Mouse (Mus musculus) hindbrain, postnatal 0 days (tissue): ENCODE data around the gene Gm19426. TPM values are rescaled to one million over a fixed set of nuclear protein-coding genes. Genes with fewer than 3 reads are reported as not detected.

Source experiments
- ATAC-seq: fragments of 200-750 bp; cut with Nextera tagmentation; 2 replicates; pipeline ENCODE4 v1.8.0; 2017; ENCODE audit warnings: mild to moderate bottlenecking, moderate TSS enrichment, moderate library complexity
- DNase-seq: peaks from one replicate; pipeline ENCODE4 v3.0.0-alpha.2; 2015; ENCODE audit warnings: low spot score
- H3K27ac ChIP-seq: fragments of 300-500 bp; sonication (generic); 2 replicates; pipeline ENCODE4 v1.5.1; 2014; ENCODE audit warnings: mild to moderate bottlenecking
- H3K27me3 ChIP-seq: fragments of 300-500 bp; sonication (generic); 2 replicates; pipeline ENCODE4 v1.6.1; 2014; ENCODE audit warnings: low read length, mixed read lengths; ENCODE audit not compliant: insufficient read depth
- H3K36me3 ChIP-seq: fragments of 300-500 bp; sonication (generic); 2 replicates; pipeline ENCODE4 v1.6.1; 2014; ENCODE audit warnings: low read length, mixed read lengths; ENCODE audit not compliant: insufficient read depth
- H3K4me1 ChIP-seq: fragments of 300-500 bp; sonication (generic); 2 replicates; pipeline ENCODE4 v1.6.1; 2014; ENCODE audit warnings: antibody characterized with exemption, low read length, mixed read lengths; ENCODE audit not compliant: insufficient read depth
- H3K4me2 ChIP-seq: fragments of 300-500 bp; sonication (generic); 2 replicates; pipeline ENCODE4 v1.6.1; 2014; ENCODE audit warnings: low read depth, mild to moderate bottlenecking, low read length, moderate library complexity, mixed read lengths
- H3K4me3 ChIP-seq: fragments of 300-500 bp; sonication (generic); 2 replicates; pipeline ENCODE4 v1.5.1; 2014; ENCODE audit warnings: low read length
- H3K9ac ChIP-seq: fragments of 300-500 bp; sonication (generic); replicated peaks from 2 replicates; pipeline ENCODE4 v1.6.1; 2014; ENCODE audit warnings: mild to moderate bottlenecking, low read length, moderate library complexity, mixed read lengths
- H3K9me3 ChIP-seq: fragments of 300-500 bp; sonication (generic); 2 replicates; pipeline ENCODE4 v1.6.1; 2016; ENCODE audit warnings: low read length, mixed read lengths
- CTCF ChIP-seq: IDR thresholded peaks from 2 replicates; pipeline ENCODE4 v1.5.1; 2016; ENCODE audit warnings: antibody characterized with exemption, control low read depth, low read depth
- WGBS: fragments of 180-500 bp; shearing (Covaris S2); extraction: QIAGEN DNeasy Blood & Tissue Kit; methylation state at CpG from one replicate; pipeline ENCODE4 v1.1.7; 2014; 5-methylcytosine and 5-hydroxymethylcytosine counted together
- polyA plus RNA-seq: library from polyadenylated mRNA; unstranded; fragments of >200 nt; fragmentation: Nextera tagmentation; extraction: Ambion mirVana; gene quantifications from 2 replicates; pipeline ENCODE4 v1.2.1, GENCODE M21; 2015
- total RNA-seq: library from RNA; depleted of rRNA; stranded (reverse); fragments of >200 nt; gene quantifications from 2 replicates; pipeline ENCODE4 v1.2.3, GENCODE M21; 2014

Gm19426 gene
- total and polyA plus RNA-seq, 2 experiments from 2014 or later, result 3.8 to 4.3 TPM

DNA sequence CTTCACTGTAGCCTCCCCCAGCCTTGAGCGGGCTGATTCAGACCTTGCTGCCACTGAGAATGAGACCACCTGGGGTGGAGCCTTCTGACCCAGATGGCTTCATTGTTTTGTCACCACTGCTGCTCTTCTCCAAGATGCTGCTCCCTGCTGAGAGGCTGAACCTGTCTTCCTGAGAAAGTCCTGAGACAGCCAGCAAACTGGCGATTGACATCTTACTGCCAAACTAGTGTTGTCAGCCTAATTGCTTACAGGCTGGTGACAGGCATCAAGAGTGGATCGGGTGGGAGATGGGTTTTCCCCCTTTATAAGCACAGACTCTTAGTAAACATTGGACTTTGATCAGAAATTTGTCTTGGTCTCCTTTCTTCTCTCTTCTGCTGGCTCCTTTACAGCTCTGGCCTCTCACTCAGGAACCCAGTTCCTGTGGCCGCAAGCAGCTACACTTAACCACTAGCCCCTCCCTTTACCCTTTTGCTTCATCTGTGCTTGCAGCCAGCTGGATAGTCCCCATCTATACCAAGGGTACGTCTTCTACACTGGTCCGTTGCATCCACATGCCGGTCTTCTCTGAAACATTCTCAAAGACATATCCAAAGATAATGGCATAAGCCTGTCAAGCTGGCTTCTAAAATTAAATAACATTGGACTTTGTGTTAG, 13.7 kb upstream of the Gm19426 start:
- no peak overlapping the region for H3K27ac ChIP-seq
- no peak overlapping the region for H3K9ac ChIP-seq
- no peak overlapping the region for H3K4me2 ChIP-seq
- DNase-seq (no peak), ATAC-seq (no peak)
- TF ChIP-seq CTCF, result no peak
- H3K4me3 ChIP-seq, result no peak overlapping the region
- WGBS, result 56% methylated on average over 7 of the region's 7 CpGs
- no peaks in the 10 kb centered on the region for H3K4me1 ChIP-seq
- no peaks in the 10 kb centered on the region for H3K9me3 ChIP-seq
- H3K27me3 ChIP-seq, result 0 out of 2 replicates have a peak, but pooled peaks cover 3% of the 10 kb centered on the region
- H3K36me3 ChIP-seq, result no peaks in the 10 kb centered on the region

DNA sequence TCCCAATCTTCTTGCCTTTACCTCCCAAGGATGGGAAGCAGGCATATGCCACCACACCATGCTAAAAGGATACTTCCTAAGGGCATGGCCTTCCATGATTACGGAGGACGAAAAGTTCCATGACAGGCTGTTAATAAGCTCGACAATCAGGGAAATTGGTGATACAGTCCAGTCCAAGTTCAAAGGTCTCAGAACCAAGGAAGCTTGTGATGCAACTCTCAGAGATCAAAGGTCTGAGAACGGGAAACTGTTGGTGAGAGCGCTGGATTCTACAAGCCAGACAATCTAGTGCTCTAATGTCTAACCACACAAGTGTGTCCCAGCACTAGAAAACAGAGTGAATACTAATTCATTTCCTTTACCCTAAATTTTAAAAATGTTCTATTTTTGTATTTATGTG, 12.8 kb upstream of the Gm19426 start:
- Histone ChIP-seq H3K9me3 (no peaks in the 10 kb centered on the region), H3K4me3 (no peak overlapping the region), H3K27ac (no peak overlapping the region), H3K27me3 (0 out of 2 replicates have a peak, but pooled peaks cover 3% of the 10 kb centered on the region), H3K4me1 (no peaks in the 10 kb centered on the region), H3K36me3 (no peaks in the 10 kb centered on the region), H3K9ac (no peak overlapping the region), H3K4me2 (no peak overlapping the region)
- 91% methylated on average over 5 of the region's 5 CpGs for WGBS
- no peak for TF ChIP-seq CTCF
- DNase-seq (no peak), ATAC-seq (no peak)

DNA sequence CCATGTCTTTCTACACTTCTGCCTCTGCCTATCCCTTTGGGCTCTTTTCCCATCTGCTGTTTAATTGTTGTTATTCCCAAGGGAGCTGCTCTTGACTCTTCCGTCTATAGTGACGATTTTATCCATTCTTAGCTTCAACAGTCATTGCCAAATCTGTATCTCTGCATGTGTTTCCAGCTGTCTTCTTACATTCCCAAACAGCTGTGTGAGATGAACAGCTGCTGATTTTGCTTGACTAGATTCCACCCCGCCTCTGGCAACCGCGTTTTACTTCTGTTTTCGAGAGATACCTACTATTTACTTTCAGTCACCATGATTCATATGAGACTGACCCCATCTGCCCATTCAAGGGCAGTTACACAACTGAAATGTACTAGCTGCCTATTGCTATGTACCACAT, 6.7 kb upstream of the Gm19426 start:
- ATAC-seq, result no peak
- Histone ChIP-seq H3K27me3 (0 out of 2 replicates have a peak, but pooled peaks cover 3% of the 10 kb centered on the region), H3K4me1 (no peaks in the 10 kb centered on the region), H3K27ac (no peak overlapping the region), H3K36me3 (no peaks in the 10 kb centered on the region), H3K9ac (no peak overlapping the region), H3K4me2 (no peak overlapping the region), H3K9me3 (no peaks in the 10 kb centered on the region), H3K4me3 (no peak overlapping the region)
- TF ChIP-seq CTCF, result no peak
- WGBS, result 72% methylated on average over 6 of the region's 6 CpGs
- DNase-seq, result peak; percentile 7

DNA sequence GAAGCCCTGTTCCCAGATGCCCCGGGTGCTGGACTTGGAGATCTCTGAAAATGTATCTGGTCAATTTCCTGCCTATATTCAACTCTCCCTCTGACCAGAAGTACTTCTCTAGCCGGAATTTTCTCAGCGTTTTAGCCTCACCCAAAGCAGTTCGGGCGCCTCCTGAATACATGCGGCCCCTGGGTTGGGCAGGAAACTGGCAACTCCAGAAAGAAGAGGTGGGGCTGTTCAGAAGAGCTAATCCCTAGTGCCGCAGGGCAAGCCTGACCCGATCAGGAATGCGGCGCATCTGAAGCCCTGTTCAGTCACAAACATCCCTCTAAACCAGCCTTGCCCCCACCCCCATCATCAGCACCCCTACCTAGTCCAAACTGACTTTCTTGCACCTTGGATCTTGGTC, 671 bp upstream of the Gm19426 start:
- Histone ChIP-seq H3K9ac (peak overlapping the region; percentile 51), H3K4me2 (peak overlapping the region; percentile 77), H3K4me3 (peak overlapping the region; percentile 64), H3K27ac (peak overlapping the region; percentile 88), H3K4me1 (peaks cover 12% of the 10 kb centered on the region), H3K27me3 (no peaks in the 10 kb centered on the region), H3K36me3 (no peaks in the 10 kb centered on the region), H3K9me3 (no peaks in the 10 kb centered on the region)
- ATAC-seq (peak; percentile 2; the same call in 1 of the 2 replicates), DNase-seq (peak; percentile 39)
- TF ChIP-seq CTCF, result no peak
- WGBS, result under 1% methylated on average over 10 of the region's 10 CpGs

DNA sequence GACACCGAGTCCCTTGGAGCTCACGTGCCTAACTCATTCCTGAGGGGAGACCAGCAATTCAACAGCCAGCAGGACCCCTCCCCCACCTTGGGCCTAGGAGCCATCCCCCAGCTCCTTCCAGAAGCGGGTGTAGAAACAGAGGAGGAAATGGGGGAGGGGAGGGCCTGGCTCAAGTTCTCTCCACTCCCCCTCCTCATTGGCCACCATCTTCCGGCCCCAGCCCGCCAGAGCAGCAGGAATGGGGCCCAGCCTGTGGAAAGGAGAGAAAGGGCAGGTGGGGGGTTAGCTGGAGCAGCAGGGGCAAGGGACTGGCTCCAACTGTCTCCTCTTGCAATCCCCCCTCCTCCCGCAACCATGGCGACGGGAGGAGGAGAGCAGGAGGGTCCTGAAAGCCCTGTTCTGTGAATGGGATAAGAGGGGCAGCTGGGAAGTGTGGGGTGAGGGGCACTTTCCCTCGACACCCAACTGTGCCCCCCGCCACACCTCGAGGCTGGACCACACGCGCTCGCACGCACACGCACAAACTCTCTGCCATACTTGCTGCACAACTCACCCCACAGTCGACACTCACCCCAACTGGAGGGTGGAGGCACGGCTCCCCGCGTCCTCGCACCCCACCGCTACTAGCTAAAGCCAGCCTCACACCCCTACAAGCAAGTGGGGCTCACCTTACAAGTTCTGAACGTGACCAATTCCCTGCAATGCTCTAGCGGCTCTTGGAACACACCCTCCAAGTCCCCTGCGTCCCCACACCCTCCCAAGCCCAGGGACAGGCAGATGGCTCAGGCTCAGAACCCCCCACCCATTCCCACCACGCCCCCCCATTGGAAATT, 788 bp downstream of the Gm19426 start:
- Histone ChIP-seq H3K27ac (peak overlapping the region; percentile 88), H3K4me2 (peak overlapping the region; percentile 77), H3K4me1 (peaks cover 21% of the 10 kb centered on the region), H3K27me3 (no peaks in the 10 kb centered on the region), H3K4me3 (peak overlapping the region; percentile 64), H3K36me3 (no peaks in the 10 kb centered on the region), H3K9me3 (no peaks in the 10 kb centered on the region), H3K9ac (peak overlapping the region; percentile 64)
- no peak; the same call in 1 of the 2 replicates for TF ChIP-seq CTCF
- WGBS, result under 1% methylated on average over 26 of the region's 26 CpGs
- peak; percentile 86 for DNase-seq
- peak; percentile 85 for ATAC-seq

DNA sequence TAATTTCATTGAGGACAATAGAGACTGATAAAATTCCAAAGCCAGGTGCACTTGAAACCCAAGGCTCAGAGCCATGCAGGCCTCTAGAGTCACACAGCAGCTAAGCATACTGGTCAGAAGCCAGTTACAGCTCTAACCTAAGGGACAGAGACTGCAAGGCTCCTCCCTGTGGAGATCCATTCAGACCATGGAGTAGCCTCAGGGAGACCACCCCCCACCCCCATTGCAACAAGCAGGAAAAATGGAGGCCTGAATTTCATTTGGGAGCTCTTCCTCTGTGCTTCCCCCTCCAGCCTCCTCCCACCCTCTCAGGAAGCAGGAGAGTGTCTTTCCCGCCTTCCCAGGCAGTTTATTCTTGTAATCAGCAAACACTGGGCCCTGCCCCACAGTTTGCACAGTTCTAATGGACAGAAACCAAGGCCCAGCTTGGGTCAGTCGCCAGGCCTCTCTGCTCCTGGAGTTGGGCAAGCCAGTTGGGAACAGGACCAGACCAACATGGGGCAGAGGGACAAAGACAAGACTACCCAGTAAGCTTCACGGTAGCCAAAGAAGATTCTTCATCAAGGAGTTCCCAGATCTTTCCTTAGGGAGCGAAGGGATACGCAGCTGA, 1.5 kb downstream of the Gm19426 start:
- peak; percentile 0; the same call in 1 of the 2 replicates for ATAC-seq

More for the DNA sequence above, 1.5 kb downstream of the Gm19426 start:
- no peak; the same call in 1 of the 2 replicates for TF ChIP-seq CTCF
- DNase-seq, result no peak
- Histone ChIP-seq H3K4me3 (peak overlapping the region; percentile 64), H3K27me3 (no peaks in the 10 kb centered on the region), H3K9me3 (no peaks in the 10 kb centered on the region), H3K4me2 (peak overlapping the region; percentile 77), H3K4me1 (peaks cover 26% of the 10 kb centered on the region), H3K9ac (peak overlapping the region; percentile 64; the same call in 1 of the 2 replicates), H3K36me3 (no peaks in the 10 kb centered on the region), H3K27ac (peak overlapping the region; percentile 88)
- WGBS, result 4% methylated on average over 5 of the region's 5 CpGs
